Mouse (Mus musculus) midbrain, embryonic 11.5 days (tissue): ENCODE results near the gene Fbxo36. TPM values are rescaled to one million over a fixed set of nuclear protein-coding genes. Genes with fewer than 3 reads are reported as not detected.

ENCODE experiments used
- ATAC-seq: fragments of 200-750 bp; cut with Nextera tagmentation; 2 replicates; pipeline ENCODE4 v1.8.0; 2017; ENCODE audit warnings: moderate TSS enrichment, moderate library complexity; ENCODE audit not compliant: low FRiP score
- DNase-seq: peaks from one replicate; pipeline ENCODE4 v3.0.0; 2015; ENCODE audit warnings: low spot score; ENCODE audit errors: missing footprints
- H3K27ac ChIP-seq: fragments of 300-500 bp; sonication (generic); 2 replicates; pipeline ENCODE4 v1.5.1; 2014; ENCODE audit warnings: low read depth, low read length
- H3K27me3 ChIP-seq: fragments of 300-500 bp; sonication (generic); 2 replicates; pipeline ENCODE4 v1.6.1; 2014; ENCODE audit warnings: mild to moderate bottlenecking, low read length, moderate library complexity, mixed read lengths; ENCODE audit not compliant: control insufficient read depth, insufficient read depth
- H3K36me3 ChIP-seq: fragments of 300-500 bp; sonication (generic); 2 replicates; pipeline ENCODE4 v1.6.1; 2014; ENCODE audit warnings: mild to moderate bottlenecking, low read length, moderate library complexity, mixed read lengths; ENCODE audit not compliant: control insufficient read depth, insufficient read depth
- H3K4me1 ChIP-seq: fragments of 300-500 bp; sonication (generic); 2 replicates; pipeline ENCODE4 v1.6.1; 2014; ENCODE audit warnings: low read length; ENCODE audit not compliant: control insufficient read depth, insufficient read depth
- H3K4me2 ChIP-seq: fragments of 300-500 bp; sonication (generic); 2 replicates; pipeline ENCODE4 v1.6.1; 2014; ENCODE audit warnings: mild to moderate bottlenecking, moderate library complexity
- H3K4me3 ChIP-seq: fragments of 300-500 bp; sonication (generic); 2 replicates; pipeline ENCODE4 v1.5.1; 2014; ENCODE audit warnings: low read depth, low read length
- H3K9ac ChIP-seq: fragments of 300-500 bp; sonication (generic); 2 replicates; pipeline ENCODE4 v1.6.1; 2014; ENCODE audit warnings: low read length
- H3K9me3 ChIP-seq: fragments of 300-500 bp; sonication (generic); 2 replicates; pipeline ENCODE4 v1.6.1; 2016; ENCODE audit warnings: low read length; ENCODE audit not compliant: control insufficient read depth
- WGBS: fragments of 180-500 bp; shearing (Covaris S2); extraction: QIAGEN DNeasy Blood & Tissue Kit; methylation state at CpG from one replicate; pipeline ENCODE4 v1.1.7; 2014; 5-methylcytosine and 5-hydroxymethylcytosine counted together
- polyA plus RNA-seq: library from polyadenylated mRNA; unstranded; fragments of >200 nt; fragmentation: Nextera tagmentation; extraction: Ambion mirVana; gene quantifications from 2 replicates; pipeline ENCODE4 v1.2.1, GENCODE M21; 2014

Fbxo36 gene
- polyA plus RNA-seq = 10.7 and 12.3 TPM in 2 replicates

DNA sequence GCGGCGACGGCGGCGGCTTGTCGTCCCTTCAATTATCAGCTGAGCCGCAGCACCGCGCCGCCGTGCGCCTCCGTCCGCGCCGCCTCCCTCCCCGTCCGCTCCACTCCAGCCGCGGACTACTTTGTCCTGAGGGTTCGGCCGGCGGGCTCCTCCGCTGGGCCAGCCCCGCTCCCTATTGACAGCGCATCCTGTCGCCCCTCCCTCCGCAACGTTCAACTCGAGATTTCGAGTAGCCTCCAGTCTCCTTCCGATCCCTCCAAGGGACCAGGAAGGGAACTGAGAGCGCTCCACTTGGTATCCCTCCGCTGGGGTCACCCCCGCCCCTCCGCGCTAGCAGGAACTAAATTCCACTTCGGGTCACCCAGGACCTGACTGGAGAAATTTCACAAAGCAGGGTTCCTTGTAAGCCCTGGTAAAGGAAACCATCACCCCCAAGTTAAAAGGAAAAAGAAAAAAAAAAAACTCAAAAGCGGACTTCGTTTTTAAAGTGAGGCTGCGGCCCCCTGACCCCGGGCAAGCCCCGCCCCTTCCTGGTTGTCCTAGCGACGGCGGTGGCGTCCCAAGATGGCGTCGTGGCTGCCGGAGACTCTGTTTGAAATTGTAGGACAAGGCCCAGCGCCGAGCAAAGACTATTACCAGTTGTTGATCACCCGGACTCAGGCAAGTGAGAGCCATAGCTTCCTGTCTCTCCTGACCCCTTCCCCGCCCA, at the start of gene Fbxo36:
Gene Fbxo36 (plus strand): TSS at position 533 of the 709 bp plus-strand sequence.
- Histone ChIP-seq H3K4me1 (peaks cover 6% of the 10 kb centered on the region; the same call in 1 of the 2 replicates), H3K27me3 (no peaks in the 10 kb centered on the region), H3K9me3 (no peaks in the 10 kb centered on the region), H3K36me3 (no peaks in the 10 kb centered on the region), H3K4me3 (peak within 1 kb of the TSS; percentile 97), H3K27ac (peak within 1 kb of the TSS; percentile 89), H3K4me2 (peak within 1 kb of the TSS; percentile 73), H3K9ac (peak within 1 kb of the TSS; percentile 97)
- DNase-seq = peak; percentile 99
- ATAC-seq = peak; percentile 90
- WGBS = under 1% methylated on average over 54 of the region's 54 CpGs

DNA sequence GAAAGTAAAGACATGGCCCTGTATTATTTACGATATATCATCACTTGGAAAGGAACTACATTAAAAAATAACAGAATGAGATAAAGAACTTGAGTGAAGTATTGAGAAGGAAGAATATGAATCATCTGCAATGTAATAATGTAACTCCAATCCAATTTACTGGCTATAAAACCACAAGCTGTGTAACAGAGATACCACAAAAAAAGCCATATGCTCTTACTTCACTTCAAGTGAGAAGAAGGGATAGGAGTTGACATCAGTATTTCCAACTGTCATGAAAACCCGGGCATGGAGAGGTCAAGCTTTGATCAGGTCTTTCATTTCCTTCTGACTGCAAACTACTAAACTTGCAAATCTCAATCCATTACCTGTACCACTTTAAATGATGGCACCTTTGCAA, 48.2 kb upstream of the Fbxo36 start:
- peaks cover 9% of the 10 kb centered on the region; the same call in 1 of the 2 replicates for H3K36me3 ChIP-seq
- H3K27ac ChIP-seq = no peak overlapping the region
- H3K9ac ChIP-seq = no peak overlapping the region
- WGBS = 93% methylated on average over 2 of the region's 2 CpGs
- no peaks in the 10 kb centered on the region for H3K9me3 ChIP-seq
- H3K4me3 ChIP-seq = no peak overlapping the region
- ATAC-seq (no peak), DNase-seq (no peak)
- no peaks in the 10 kb centered on the region for H3K4me1 ChIP-seq
- H3K4me2 ChIP-seq = no peak overlapping the region
- H3K27me3 ChIP-seq = no peaks in the 10 kb centered on the region

GRCm38 (mm10) chr1:84795335-84795734, 44.3 kb upstream of the Fbxo36 start:
- Histone ChIP-seq H3K4me3 (no peak overlapping the region), H3K27me3 (no peaks in the 10 kb centered on the region), H3K4me2 (no peak overlapping the region), H3K4me1 (no peaks in the 10 kb centered on the region), H3K9ac (no peak overlapping the region), H3K9me3 (no peaks in the 10 kb centered on the region), H3K27ac (no peak overlapping the region), H3K36me3 (peaks cover 7% of the 10 kb centered on the region; the same call in 1 of the 2 replicates)
- DNase-seq (no peak), ATAC-seq (no peak)
- WGBS = 96% methylated on average over 7 of the region's 7 CpGs

DNA sequence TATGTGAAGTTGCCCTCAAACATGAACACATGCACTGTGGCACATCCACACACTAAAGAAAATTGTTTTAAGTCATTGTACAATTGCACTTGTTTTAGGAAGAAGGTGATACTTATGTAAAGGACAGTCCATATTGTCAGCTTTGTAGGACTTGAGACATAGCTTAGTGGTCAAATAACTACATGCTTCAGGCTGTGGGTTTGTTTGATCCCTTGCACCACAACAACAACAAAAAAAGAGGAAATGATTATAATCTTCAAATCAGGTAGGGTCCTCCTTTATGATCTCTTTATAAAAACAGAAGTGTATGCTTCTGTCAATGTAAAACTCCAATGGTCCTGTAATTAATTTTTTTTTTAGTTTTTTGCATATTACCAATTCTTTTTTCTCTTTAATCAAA, 40.5 kb upstream of the Fbxo36 start:
- Histone ChIP-seq H3K9ac (no peak overlapping the region), H3K4me1 (no peaks in the 10 kb centered on the region), H3K4me3 (no peak overlapping the region), H3K9me3 (no peaks in the 10 kb centered on the region), H3K4me2 (no peak overlapping the region), H3K36me3 (no peaks in the 10 kb centered on the region), H3K27ac (no peak overlapping the region), H3K27me3 (no peaks in the 10 kb centered on the region)
- no peak for ATAC-seq
- DNase-seq = no peak

DNA sequence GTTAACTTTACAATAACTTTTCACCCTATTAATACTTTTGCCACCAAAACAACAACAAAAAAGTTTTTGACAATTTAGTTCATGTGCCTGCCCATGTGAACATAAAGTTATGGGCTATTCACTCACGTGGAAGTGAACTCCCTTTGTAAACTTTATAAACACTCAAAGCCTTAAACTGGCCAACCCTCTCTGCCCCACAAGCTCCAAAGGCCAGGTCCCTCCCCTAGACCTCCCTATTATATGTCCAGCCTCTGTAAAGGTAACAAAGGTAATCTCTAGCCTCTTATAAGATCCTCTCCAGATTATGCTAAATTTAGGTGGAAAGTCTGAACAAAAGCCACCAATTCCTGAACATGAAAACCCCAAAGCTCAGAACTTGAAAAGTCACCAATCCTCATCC, 35.9 kb upstream of the Fbxo36 start:
- no peak overlapping the region for H3K9ac ChIP-seq
- WGBS = 89% methylated on average over 1 of the region's 1 CpGs
- no peak for ATAC-seq

GRCm38 (mm10) chr1:84817596-84817995, 22.0 kb upstream of the Fbxo36 start:
- 96% methylated on average over 1 of the region's 1 CpGs for WGBS
- no peaks in the 10 kb centered on the region for H3K36me3 ChIP-seq

More for the DNA sequence above, 35.9 kb upstream of the Fbxo36 start:
- no peak overlapping the region for H3K4me3 ChIP-seq
- H3K36me3 ChIP-seq = no peaks in the 10 kb centered on the region
- H3K27me3 ChIP-seq = no peaks in the 10 kb centered on the region
- no peak for DNase-seq
- H3K27ac ChIP-seq = no peak overlapping the region
- no peaks in the 10 kb centered on the region for H3K9me3 ChIP-seq
- H3K4me2 ChIP-seq = no peak overlapping the region
- H3K4me1 ChIP-seq = no peaks in the 10 kb centered on the region

GRCm38 (mm10) chr1:84825091-84825490, 14.6 kb upstream of the Fbxo36 start:
- 88% methylated on average over 2 of the region's 2 CpGs for WGBS
- Histone ChIP-seq H3K27me3 (no peaks in the 10 kb centered on the region), H3K9ac (no peak overlapping the region), H3K36me3 (peaks cover 3% of the 10 kb centered on the region; the same call in 1 of the 2 replicates), H3K4me3 (no peak overlapping the region), H3K4me1 (no peaks in the 10 kb centered on the region), H3K27ac (no peak overlapping the region), H3K4me2 (no peak overlapping the region), H3K9me3 (no peaks in the 10 kb centered on the region)
- DNase-seq = no peak
- no peak for ATAC-seq

More at GRCm38 (mm10) chr1:84817596-84817995, 22.0 kb upstream of the Fbxo36 start:
- Histone ChIP-seq H3K4me2 (no peak overlapping the region), H3K27ac (no peak overlapping the region), H3K4me3 (no peak overlapping the region), H3K27me3 (no peaks in the 10 kb centered on the region), H3K9ac (no peak overlapping the region), H3K9me3 (no peaks in the 10 kb centered on the region), H3K4me1 (no peaks in the 10 kb centered on the region)
- DNase-seq (no peak), ATAC-seq (no peak)

GRCm38 (mm10) chr1:84837523-84838145, 2.0 kb upstream of the Fbxo36 start:
- ATAC-seq (no peak), DNase-seq (no peak)
- Histone ChIP-seq H3K9ac (peak overlapping the region; percentile 97), H3K4me3 (peak overlapping the region; percentile 97), H3K36me3 (no peaks in the 10 kb centered on the region), H3K4me1 (peaks cover 6% of the 10 kb centered on the region; the same call in 1 of the 2 replicates), H3K9me3 (no peaks in the 10 kb centered on the region), H3K4me2 (peak overlapping the region; percentile 73), H3K27ac (no peak overlapping the region), H3K27me3 (no peaks in the 10 kb centered on the region)
- 9% methylated on average over 20 of the region's 20 CpGs for WGBS

- Histone ChIP-seq H3K9ac (peak overlapping the region; percentile 97), H3K27me3 (no peaks in the 10 kb centered on the region), H3K4me3 (peak overlapping the region; percentile 97), H3K36me3 (no peaks in the 10 kb centered on the region), H3K9me3 (no peaks in the 10 kb centered on the region), H3K4me2 (peak overlapping the region; percentile 73), H3K27ac (peak overlapping the region; percentile 89; the same call in 1 of the 2 replicates), H3K4me1 (peaks cover 6% of the 10 kb centered on the region; the same call in 1 of the 2 replicates)
- ATAC-seq (0 out of 2 replicates have a peak, but pooled peaks have one; percentile 0), DNase-seq (peak; percentile 92)
- 0% methylated on average over 22 of the region's 22 CpGs for WGBS
Observed at GRCm38 (mm10) chr1:84838156-84838555, 1.5 kb upstream of the Fbxo36 start.
